Mouse (Mus musculus) megakaryocyte, embryonic 14.5 days (primary cell): Measurements from ENCODE around the gene Kcns3.

Experiments used
- FLI1 ChIP-seq: IDR thresholded peaks from 2 replicates; pipeline ENCODE4 v1.6.1; 2012; ENCODE audit warnings: low read length, inconsistent platforms, mixed read lengths
- GATA1 ChIP-seq: IDR thresholded peaks from 3 replicates; pipeline ENCODE4 v1.6.1; 2012; ENCODE audit warnings: mixed read lengths, low read length, inconsistent platforms, borderline replicate concordance

DNA sequence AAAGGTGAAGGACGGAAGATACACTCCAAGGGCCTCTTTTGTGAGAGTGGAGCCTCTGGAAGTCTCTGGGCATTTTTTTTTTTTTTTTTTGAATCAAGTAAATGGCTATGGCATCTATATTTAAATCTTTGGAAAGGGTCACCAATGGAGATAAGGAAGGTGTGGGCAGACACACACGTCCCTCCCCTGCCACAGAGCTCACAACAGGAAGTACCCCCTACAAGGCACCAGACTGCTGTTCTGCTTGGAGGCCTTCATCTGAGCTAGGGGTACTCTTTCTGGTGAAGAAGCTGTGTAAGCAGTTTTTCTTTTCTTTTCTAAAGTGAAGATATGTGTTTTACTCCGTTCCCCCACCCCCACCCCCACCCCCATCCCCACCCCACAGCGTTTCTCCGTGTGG, 46.0 kb upstream of the Kcns3 start:
- TF ChIP-seq GATA1 (no peak), FLI1 (no peak)
